Mouse (Mus musculus) forebrain, postnatal 0 days (tissue): ENCODE measurements around the gene Gm30191. TPM values are rescaled to one million over a fixed set of nuclear protein-coding genes. Genes with fewer than 3 reads are reported as not detected.
"Not testable (repeated sequence)": the region's sequence is repeated elsewhere in the genome, so short reads cannot be mapped to it uniquely, and the experiment has no call there.

Experiments used
- ATAC-seq: fragments of 200-750 bp; cut with Nextera tagmentation; 2 replicates; pipeline ENCODE4 v1.8.0; 2017; ENCODE audit warnings: mild to moderate bottlenecking, moderate library complexity
- DNase-seq: peaks from one replicate; pipeline ENCODE4 v3.0.0-alpha.2; 2015
- H3K27ac ChIP-seq: fragments of 300-500 bp; sonication (generic); 2 replicates; pipeline ENCODE4 v1.5.1; 2014; ENCODE audit warnings: low read depth, mild to moderate bottlenecking, antibody characterized with exemption, low read length, moderate library complexity, mixed read lengths
- H3K27me3 ChIP-seq: fragments of 300-500 bp; sonication (generic); 2 replicates; pipeline ENCODE4 v1.6.1; 2014; ENCODE audit warnings: mild to moderate bottlenecking, low read length, mixed read lengths; ENCODE audit not compliant: insufficient read depth
- H3K36me3 ChIP-seq: fragments of 300-500 bp; sonication (generic); 2 replicates; pipeline ENCODE4 v1.6.1; 2014; ENCODE audit warnings: mild to moderate bottlenecking, moderate library complexity; ENCODE audit not compliant: insufficient read depth
- H3K4me1 ChIP-seq: fragments of 300-500 bp; sonication (generic); 2 replicates; pipeline ENCODE4 v1.6.1; 2014; ENCODE audit warnings: antibody characterized with exemption; ENCODE audit not compliant: insufficient read depth
- H3K4me2 ChIP-seq: fragments of 300-500 bp; sonication (generic); 2 replicates; pipeline ENCODE4 v1.6.1; 2014; ENCODE audit warnings: low read depth, mild to moderate bottlenecking, moderate library complexity
- H3K4me3 ChIP-seq: fragments of 300-500 bp; sonication (generic); 2 replicates; pipeline ENCODE4 v1.5.1; 2014; ENCODE audit warnings: low read depth, low read length, mixed read lengths
- H3K9ac ChIP-seq: fragments of 300-500 bp; sonication (generic); 2 replicates; pipeline ENCODE4 v1.6.1; 2014; ENCODE audit warnings: mild to moderate bottlenecking
- H3K9me3 ChIP-seq: fragments of 300-500 bp; sonication (generic); 2 replicates; pipeline ENCODE4 v1.6.1; 2016; ENCODE audit warnings: low read length
- CTCF ChIP-seq: sonication (generic); IDR thresholded peaks from 2 replicates; pipeline ENCODE4 v1.5.1; 2016; ENCODE audit warnings: antibody characterized with exemption, control low read depth, low read depth
- WGBS: fragments of 180-500 bp; shearing (Covaris S2); extraction: QIAGEN DNeasy Blood & Tissue Kit; methylation state at CpG from one replicate; pipeline ENCODE4 v1.1.7; 2014; 5-methylcytosine and 5-hydroxymethylcytosine counted together
- polyA plus RNA-seq: library from polyadenylated mRNA; unstranded; fragments of >200 nt; fragmentation: Nextera tagmentation; extraction: Ambion mirVana; gene quantifications from 2 replicates; pipeline ENCODE4 v1.2.1, GENCODE M21; 2015
- total RNA-seq: library from RNA; depleted of rRNA; stranded (reverse); fragments of >200 nt; gene quantifications from 2 replicates; pipeline ENCODE4 v1.2.3, GENCODE M21; 2014

The Gm30191 gene
- total and polyA plus RNA-seq, 2 experiments from 2014 or later = 0.25 TPM; not detected in 1

DNA sequence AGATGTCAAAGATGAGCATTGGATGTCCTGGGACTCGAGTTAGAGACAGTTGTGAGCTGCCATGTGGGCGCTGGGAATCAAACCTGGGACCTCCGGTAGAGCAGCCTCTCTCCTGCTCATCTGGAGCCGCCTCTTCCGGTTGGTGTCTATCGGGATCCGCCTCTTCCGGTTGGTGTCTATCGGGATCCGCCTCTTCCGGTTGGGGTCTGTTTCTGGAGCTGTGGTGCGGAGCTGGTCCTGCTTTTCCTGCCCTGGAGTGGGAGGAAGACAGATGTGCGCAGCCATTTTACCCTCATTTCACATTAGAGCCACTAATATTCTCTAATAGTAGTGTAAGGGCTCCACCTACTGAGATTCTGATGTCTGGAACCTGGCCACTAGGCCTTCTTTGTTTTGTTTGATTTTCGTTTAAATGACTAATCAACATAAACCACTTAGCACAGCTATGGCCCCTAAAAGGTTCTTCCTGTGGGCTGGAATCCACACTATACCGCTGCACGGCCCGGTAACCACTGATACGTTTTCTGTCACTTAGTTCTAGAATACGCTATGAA is 21.4 kb downstream of the Gm30191 start:
- TF ChIP-seq CTCF = no peak
- ATAC-seq (no peak), DNase-seq (no peak)
- H3K4me1 ChIP-seq = no peaks in the 10 kb centered on the region
- no peaks in the 10 kb centered on the region for H3K27me3 ChIP-seq
- H3K9me3 ChIP-seq = no peaks in the 10 kb centered on the region
- no peak overlapping the region for H3K4me3 ChIP-seq
- H3K36me3 ChIP-seq = no peaks in the 10 kb centered on the region
- H3K4me2 ChIP-seq = no peak overlapping the region
- H3K27ac ChIP-seq = no peak overlapping the region
- WGBS = 83% methylated on average over 19 of the region's 19 CpGs
- no peak overlapping the region for H3K9ac ChIP-seq

DNA sequence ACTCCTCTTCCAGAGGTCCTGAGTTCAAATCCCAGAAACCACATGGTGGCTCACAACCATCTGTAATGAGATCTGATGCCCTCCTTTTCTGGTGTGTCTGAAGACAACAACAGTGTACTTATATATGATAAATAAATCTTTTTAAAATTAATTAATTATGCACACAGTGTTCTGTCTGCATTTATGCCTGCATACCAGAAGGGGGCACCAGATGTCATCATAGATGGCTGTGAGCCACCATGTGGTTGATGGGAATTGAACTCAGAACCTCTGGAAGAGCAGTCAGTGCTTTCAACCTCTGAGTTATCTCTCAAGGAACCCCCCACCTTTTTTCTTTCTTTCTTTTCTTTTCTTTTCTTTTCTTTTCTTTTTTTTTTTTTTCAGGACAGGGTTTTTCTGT is 22.9 kb downstream of the Gm30191 start:
- H3K4me2 ChIP-seq, H3K27me3 ChIP-seq, H3K9me3 ChIP-seq, DNase-seq, ATAC-seq, H3K27ac ChIP-seq, H3K36me3 ChIP-seq, H3K9ac ChIP-seq, H3K4me3 ChIP-seq, H3K4me1 ChIP-seq: not testable (repeated sequence)

DNA sequence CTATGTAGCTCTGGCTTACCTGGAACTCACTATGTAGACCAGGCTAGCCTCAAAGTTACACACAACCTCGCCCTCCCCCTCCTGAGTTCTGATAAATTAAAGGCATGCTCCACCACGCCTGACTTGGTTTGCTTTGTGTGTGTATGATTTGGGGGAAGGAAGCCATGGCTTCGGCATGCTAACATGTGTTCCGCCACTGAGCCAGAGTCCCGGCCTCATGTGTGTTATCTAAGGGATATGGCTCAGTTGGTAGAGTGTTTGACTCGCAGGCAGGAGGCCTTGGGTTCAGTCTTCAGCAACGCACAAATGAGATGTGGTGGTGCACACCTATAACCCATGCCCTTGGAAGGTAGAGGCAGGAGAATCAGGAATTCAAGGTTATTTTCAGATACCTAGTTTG is 25.2 kb downstream of the Gm30191 start:
- DNase-seq = no peak
- Histone ChIP-seq H3K4me2 (no peak overlapping the region), H3K4me1 (no peaks in the 10 kb centered on the region), H3K9me3 (no peaks in the 10 kb centered on the region), H3K27ac (no peak overlapping the region), H3K4me3 (no peak overlapping the region), H3K36me3 (peaks cover 8% of the 10 kb centered on the region), H3K27me3 (no peaks in the 10 kb centered on the region), H3K9ac (no peak overlapping the region)
- ATAC-seq = no peak
- WGBS = 82% methylated on average over 7 of the region's 7 CpGs
- no peak for TF ChIP-seq CTCF

DNA sequence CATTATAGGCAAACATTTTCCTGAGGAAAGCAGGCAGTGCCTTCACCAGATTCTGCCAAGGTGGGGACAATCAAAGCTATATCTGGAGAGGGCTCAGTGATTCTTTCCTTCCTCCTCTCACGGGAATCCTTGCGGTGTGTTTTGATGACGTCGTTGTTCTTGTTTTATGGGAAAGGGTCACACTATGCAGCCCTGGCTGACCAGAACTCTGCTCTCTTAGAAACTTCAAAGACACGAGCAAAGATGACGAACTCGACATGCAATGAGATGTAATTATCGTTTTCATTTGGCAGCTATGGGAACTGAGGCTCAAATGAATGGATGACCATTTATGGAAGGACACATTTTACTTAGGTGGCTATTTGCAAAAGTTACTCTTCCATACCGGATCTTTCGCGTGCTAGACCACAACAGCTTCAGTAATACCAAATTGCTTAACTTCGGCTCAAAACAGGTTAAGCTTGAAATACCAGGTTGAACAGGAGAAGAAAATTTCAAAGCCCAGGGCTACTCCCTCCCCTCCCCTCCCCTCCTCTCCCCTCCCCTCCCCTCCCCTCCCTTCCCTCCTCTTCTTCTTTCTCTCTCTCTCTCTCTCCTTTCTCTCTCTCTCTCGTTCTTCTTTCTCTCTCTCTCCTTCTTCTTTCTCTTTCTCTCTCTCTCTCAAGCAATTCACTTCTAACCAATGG is 26.1 kb downstream of the Gm30191 start:
- H3K9me3 ChIP-seq = no peaks in the 10 kb centered on the region
- H3K4me2 ChIP-seq = no peak overlapping the region
- no peak overlapping the region for H3K4me3 ChIP-seq
- H3K36me3 ChIP-seq = peaks cover 15% of the 10 kb centered on the region
- H3K4me1 ChIP-seq = no peaks in the 10 kb centered on the region
- no peak for DNase-seq
- no peaks in the 10 kb centered on the region for H3K27me3 ChIP-seq
- H3K27ac ChIP-seq = no peak overlapping the region
- WGBS = 36% methylated on average over 13 of the region's 13 CpGs
- no peak for ATAC-seq
- TF ChIP-seq CTCF = no peak
- H3K9ac ChIP-seq = no peak overlapping the region

DNA sequence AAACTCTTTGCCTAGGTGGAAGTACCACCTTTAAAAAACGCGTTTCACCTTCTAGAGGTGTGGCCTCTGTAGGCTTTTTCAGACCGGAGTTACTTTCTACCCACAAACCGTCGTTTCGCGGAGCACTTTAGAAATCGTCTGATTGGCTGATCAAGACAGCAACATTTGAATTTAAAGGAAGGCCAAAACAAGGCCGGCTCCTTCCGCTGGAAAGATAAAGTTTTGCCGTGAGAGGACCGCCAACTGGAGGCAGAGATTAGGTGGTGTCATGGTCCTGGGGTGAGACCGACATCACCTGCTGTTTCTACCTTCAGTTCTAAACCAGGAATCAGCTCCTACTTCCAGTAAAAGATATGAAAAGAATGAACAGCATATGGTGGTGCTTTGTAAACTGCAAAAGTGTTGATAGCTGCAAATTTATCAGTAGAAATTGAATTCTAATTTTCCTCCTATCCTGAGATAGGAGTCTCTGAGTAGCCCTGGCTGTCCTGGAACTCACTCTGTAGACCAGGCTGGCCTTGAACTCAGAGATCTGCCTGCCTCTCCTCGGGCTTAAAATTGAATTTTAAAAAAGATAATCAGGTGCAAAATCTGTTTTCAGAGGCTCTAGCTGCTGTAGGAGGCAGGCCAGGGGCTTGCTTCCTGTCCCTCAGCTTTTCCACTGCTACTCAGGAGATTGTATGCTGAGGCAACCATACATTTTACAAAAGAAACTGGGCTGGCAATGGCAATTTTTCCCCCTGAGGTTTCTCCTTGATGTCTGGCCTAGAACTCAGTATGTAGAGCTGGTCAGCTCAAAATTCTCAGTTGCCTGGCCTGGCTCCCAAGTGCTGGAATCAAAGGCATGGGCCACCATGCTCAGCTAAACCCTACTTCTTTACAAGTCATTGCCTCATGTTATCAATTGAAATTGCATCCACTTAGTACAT is 26.9 kb downstream of the Gm30191 start:
- 8% methylated on average over 14 of the region's 14 CpGs for WGBS
- no peak for DNase-seq
- H3K4me2 ChIP-seq = no peak overlapping the region

DNA sequence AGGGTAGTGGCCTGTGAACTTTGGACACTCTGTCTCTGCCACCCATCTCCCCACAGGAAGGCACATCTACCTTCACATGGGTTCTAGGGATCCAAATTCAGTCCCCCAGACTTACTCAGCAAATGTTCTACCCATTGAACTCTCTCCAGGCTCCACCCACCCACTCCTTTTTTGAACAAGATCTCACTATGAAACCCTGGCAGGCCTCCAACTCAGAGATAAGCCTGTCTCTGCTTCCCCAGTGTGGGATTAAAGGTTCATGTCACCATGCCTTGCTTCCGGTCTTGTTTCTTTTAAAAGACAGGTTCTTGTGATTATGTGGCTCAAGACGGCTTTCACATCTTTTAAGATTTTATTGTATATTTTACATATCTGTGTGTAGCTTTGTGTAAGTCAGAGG is 38.2 kb downstream of the Gm30191 start:
- no peak for DNase-seq
- Histone ChIP-seq H3K9me3 (no peaks in the 10 kb centered on the region), H3K36me3 (peaks cover 17% of the 10 kb centered on the region; the same call in 1 of the 2 replicates), H3K4me2 (no peak overlapping the region), H3K27me3 (no peaks in the 10 kb centered on the region), H3K4me1 (peaks cover 12% of the 10 kb centered on the region; the same call in 1 of the 2 replicates), H3K9ac (no peak overlapping the region), H3K4me3 (no peak overlapping the region), H3K27ac (no peak overlapping the region)
- WGBS = 93% methylated on average over 2 of the region's 2 CpGs
- no peak for ATAC-seq
- no peak for TF ChIP-seq CTCF

More for the DNA sequence above, 26.9 kb downstream of the Gm30191 start:
- no peaks in the 10 kb centered on the region for H3K27me3 ChIP-seq
- no peaks in the 10 kb centered on the region for H3K4me1 ChIP-seq
- TF ChIP-seq CTCF = no peak
- no peaks in the 10 kb centered on the region for H3K9me3 ChIP-seq
- H3K9ac ChIP-seq = no peak overlapping the region
- H3K27ac ChIP-seq = no peak overlapping the region
- peaks cover 20% of the 10 kb centered on the region for H3K36me3 ChIP-seq
- ATAC-seq = no peak
- H3K4me3 ChIP-seq = no peak overlapping the region
